Comparison of ENCODE assay signal across 8 mouse cellular contexts in the genomic region with DNA sequence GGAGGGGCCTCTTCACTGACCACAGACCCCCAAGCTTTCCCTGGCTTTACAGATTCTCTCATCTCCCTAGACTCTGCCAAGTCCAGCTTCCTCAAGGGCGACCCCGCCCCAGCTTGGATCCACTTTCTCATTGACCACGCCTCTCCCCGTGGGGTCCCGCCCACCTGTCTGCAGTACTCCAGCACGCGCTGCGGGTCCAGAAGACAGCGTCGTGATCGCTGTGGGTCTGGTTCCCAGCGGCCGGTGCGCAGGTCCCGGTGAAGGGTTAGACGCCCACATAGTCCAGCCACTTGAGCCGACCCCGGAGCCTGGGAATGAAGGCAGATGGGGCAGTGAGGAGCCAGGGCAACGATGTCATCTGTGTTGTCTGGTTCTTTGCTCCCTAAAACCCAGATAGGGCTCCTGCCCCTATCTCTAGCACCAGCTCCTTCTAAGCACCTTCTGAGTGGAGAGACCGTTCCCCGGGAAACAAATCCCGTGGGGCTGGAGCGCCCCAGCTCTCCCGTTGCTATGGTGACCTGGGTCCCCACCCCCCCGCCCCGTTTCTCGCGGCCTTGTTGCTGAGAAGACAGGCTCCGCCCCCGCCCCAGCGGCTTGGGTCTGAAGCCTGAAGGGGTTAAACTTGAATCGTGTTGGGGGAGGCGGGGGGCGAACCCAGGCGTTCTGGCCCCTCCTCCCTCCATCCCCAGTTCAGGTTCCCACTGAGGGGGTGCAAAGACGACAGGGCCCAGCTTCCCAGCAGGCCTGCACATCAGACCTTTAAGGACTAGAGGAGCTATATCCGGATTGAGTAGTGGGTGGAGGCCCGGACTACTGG. TPM values are rescaled to one million over a fixed set of nuclear protein-coding genes. Genes with fewer than 3 reads are reported as not detected.
DNase-seq lines count a peak whose midpoint lies in the region; ATAC-seq and TF ChIP-seq lines count a peak whose summit lies in the region.

No protein-coding gene starts in this region.

- intact Hi-C loops in left cerebral cortex, postnatal 10 days (cut with DNase I): no loop called here

- H3K9ac ChIP-seq in heart, postnatal 0 days (replicated peaks; ENCODE audit: low read depth, low read length): peak overlapping the region; percentile 26; the same call in 1 of the 2 replicates
- peak overlapping the region; percentile 97 for H3K9ac ChIP-seq in midbrain, embryonic 13.5 days (replicated peaks)

- no peaks in the 10 kb centered on the region for H3K9me3 ChIP-seq in heart, postnatal 0 days (replicated peaks; ENCODE audit: control insufficient read depth, low read length)
- H3K9me3 ChIP-seq in midbrain, embryonic 13.5 days: no peaks in the 10 kb centered on the region

- no peak for ATAC-seq in heart, postnatal 0 days (ENCODE audit: insufficient read depth, low read depth)
- peak; percentile 69 for ATAC-seq in midbrain, embryonic 13.5 days
- ATAC-seq in erythroid progenitor cell, adult 5-6 weeks (replicated peaks; ENCODE audit: low FRiP score, poor library complexity, severe bottlenecking): no peak

- no peak for TF ChIP-seq CTCF in heart, postnatal 0 days (IDR thresholded peaks at IDR 0.05; ENCODE audit: low read depth)

- WGBS in heart, postnatal 0 days: 2% methylated on average over 37 of the region's 38 CpGs
- under 1% methylated on average over 36 of the region's 38 CpGs for WGBS in midbrain, embryonic 13.5 days

- peaks cover 42% of the 10 kb centered on the region for H3K27me3 ChIP-seq in heart, postnatal 0 days (ENCODE audit: control insufficient read depth, insufficient read depth, low read length)
- H3K27me3 ChIP-seq in midbrain, embryonic 13.5 days: no peaks in the 10 kb centered on the region

- no peaks in the 10 kb centered on the region for H3K36me3 ChIP-seq in heart, postnatal 0 days (replicated peaks; ENCODE audit: control insufficient read depth, insufficient read depth, low read length)
- peaks cover 36% of the 10 kb centered on the region for H3K36me3 ChIP-seq in midbrain, embryonic 13.5 days

- DNase-seq in layer of hippocampus, adult 11-12 months (ENCODE audit: low spot score): peak; percentile 79
- no peak for DNase-seq in layer of hippocampus, adult 9-10 months (ENCODE audit: low spot score)
- peak; percentile 73 for DNase-seq in embryo, embryonic 10 days (ENCODE audit: low spot score)
- no peak for DNase-seq in heart, postnatal 0 days (ENCODE audit: low spot score)
- peak; percentile 73 to 89 for DNase-seq in left cerebral cortex, postnatal 10 days (ENCODE audit: extremely low spot score in 1 of 2, low spot score in 2 of 2)
- peak; percentile 75 for DNase-seq in testis, postnatal 10 days (ENCODE audit: low spot score)

- no peak overlapping the region for H3K27ac ChIP-seq in heart, postnatal 0 days (ENCODE audit: low read depth)
- peak overlapping the region; percentile 99 for H3K27ac ChIP-seq in midbrain, embryonic 13.5 days

- peak overlapping the region; percentile 92 for H3K4me2 ChIP-seq in heart, postnatal 0 days (ENCODE audit: low read depth, low read length)
- H3K4me2 ChIP-seq in midbrain, embryonic 13.5 days (replicated peaks): peak overlapping the region; percentile 85

- peak overlapping the region; percentile 66 for H3K4me3 ChIP-seq in heart, postnatal 0 days (ENCODE audit: low read depth, low read length)
- H3K4me3 ChIP-seq in midbrain, embryonic 13.5 days (replicated peaks): peak overlapping the region; percentile 84

- no peak for TF ChIP-seq EP300 in heart, postnatal 0 days (IDR thresholded peaks at IDR 0.05; ENCODE audit: low read depth)

- peaks cover 6% of the 10 kb centered on the region; the same call in 1 of the 2 replicates for H3K4me1 ChIP-seq in heart, postnatal 0 days (ENCODE audit: control insufficient read depth, insufficient read depth)
- H3K4me1 ChIP-seq in midbrain, embryonic 13.5 days (replicated peaks): peaks cover 42% of the 10 kb centered on the region

RNA-seq across cellular contexts. Expression of a gene that starts 1.0 kb away (rescaled TPM):
- total RNA-seq in heart, postnatal 0 days (2014; rRNA removed; ENCODE audit: low replicate concordance): 3.6 and 11.4 TPM in 2 replicates
- 4.2 and 5.2 TPM in 2 replicates for polyA plus RNA-seq in heart, postnatal 0 days (2015; fragmentation: Nextera tagmentation; extraction: Ambion mirVana)
- total RNA-seq in left cerebral cortex, postnatal 10 days (2021): 100 to 1,000 TPM; 937 to 959 TPM
- polyA plus RNA-seq in midbrain, embryonic 13.5 days (2015; fragmentation: Nextera tagmentation; extraction: Ambion mirVana): 521 and 559 TPM in 2 replicates
- not detected in 2 replicates for total RNA-seq in erythroid progenitor cell, adult 5-6 weeks (2015; ENCODE audit: low replicate concordance)
- not detected in 2 replicates for total RNA-seq in erythroid progenitor cell, adult 5-6 weeks (2017; ENCODE audit: low replicate concordance)

RNA-seq across cellular contexts. Expression of a gene that starts 13.1 kb away (rescaled TPM):
- not detected in 2 replicates for total RNA-seq in heart, postnatal 0 days (2014; rRNA removed; ENCODE audit: low replicate concordance)
- polyA plus RNA-seq in heart, postnatal 0 days (2015; fragmentation: Nextera tagmentation; extraction: Ambion mirVana): 0.15 TPM in 1 of 2 replicates, not detected in the other
- 1 to 10 TPM; 1.2 to 4.9 TPM for total RNA-seq in left cerebral cortex, postnatal 10 days (2021)
- 3.1 and 3.6 TPM in 2 replicates for polyA plus RNA-seq in midbrain, embryonic 13.5 days (2015; fragmentation: Nextera tagmentation; extraction: Ambion mirVana)
- not detected in 2 replicates for total RNA-seq in erythroid progenitor cell, adult 5-6 weeks (2015; ENCODE audit: low replicate concordance)
- not detected in 2 replicates for total RNA-seq in erythroid progenitor cell, adult 5-6 weeks (2017; ENCODE audit: low replicate concordance)

RNA-seq across cellular contexts. Expression of a gene that starts 13.8 kb away (rescaled TPM):
- total RNA-seq in heart, postnatal 0 days (2014; rRNA removed; ENCODE audit: low replicate concordance): not detected in 2 replicates
- 0.05 TPM in 1 of 2 replicates, not detected in the other for polyA plus RNA-seq in heart, postnatal 0 days (2015; fragmentation: Nextera tagmentation; extraction: Ambion mirVana)
- under 1 TPM; 0.26 to 0.32 TPM for total RNA-seq in left cerebral cortex, postnatal 10 days (2021)
- polyA plus RNA-seq in midbrain, embryonic 13.5 days (2015; fragmentation: Nextera tagmentation; extraction: Ambion mirVana): 0.78 and 0.94 TPM in 2 replicates
- not detected in 2 replicates for total RNA-seq in erythroid progenitor cell, adult 5-6 weeks (2015; ENCODE audit: low replicate concordance)
- total RNA-seq in erythroid progenitor cell, adult 5-6 weeks (2017; ENCODE audit: low replicate concordance): 1.2 TPM in 1 of 2 replicates, not detected in the other

RNA-seq across cellular contexts. Expression of a gene that starts 22.8 kb away (rescaled TPM):
- 0.19 and 5.0 TPM in 2 replicates for total RNA-seq in heart, postnatal 0 days (2014; rRNA removed; ENCODE audit: low replicate concordance)
- 0.38 and 0.44 TPM in 2 replicates for polyA plus RNA-seq in heart, postnatal 0 days (2015; fragmentation: Nextera tagmentation; extraction: Ambion mirVana)
- 1 to 10 TPM; 2.7 to 3.6 TPM for total RNA-seq in left cerebral cortex, postnatal 10 days (2021)
- polyA plus RNA-seq in midbrain, embryonic 13.5 days (2015; fragmentation: Nextera tagmentation; extraction: Ambion mirVana): 1.2 and 1.3 TPM in 2 replicates
- 7.2 and 20.1 TPM in 2 replicates for total RNA-seq in erythroid progenitor cell, adult 5-6 weeks (2015; ENCODE audit: low replicate concordance)
- 2.6 and 4.1 TPM in 2 replicates for total RNA-seq in erythroid progenitor cell, adult 5-6 weeks (2017; ENCODE audit: low replicate concordance)

RNA-seq across cellular contexts. Expression of a gene that starts 24.7 kb away (rescaled TPM):
- total RNA-seq in heart, postnatal 0 days (2014; rRNA removed; ENCODE audit: low replicate concordance): not detected in 2 replicates
- polyA plus RNA-seq in heart, postnatal 0 days (2015; fragmentation: Nextera tagmentation; extraction: Ambion mirVana): 1.1 and 1.4 TPM in 2 replicates
- total RNA-seq in left cerebral cortex, postnatal 10 days (2021): 1 to 10 TPM in 1 of 2 experiments, not detected in 1; 1.1 TPM
- 0.54 TPM in 1 of 2 replicates, not detected in the other for polyA plus RNA-seq in midbrain, embryonic 13.5 days (2015; fragmentation: Nextera tagmentation; extraction: Ambion mirVana)
- 3.6 and 18.0 TPM in 2 replicates for total RNA-seq in erythroid progenitor cell, adult 5-6 weeks (2015; ENCODE audit: low replicate concordance)
- total RNA-seq in erythroid progenitor cell, adult 5-6 weeks (2017; ENCODE audit: low replicate concordance): 4.1 TPM in 1 of 2 replicates, not detected in the other

Comparison
In these comparisons a context has a peak if more than half of its experiments do, and no peak if none do; other contexts are left out.
1. DNase-seq: peak in layer of hippocampus, adult 11-12 months (single experiment), embryo, embryonic 10 days (single experiment), left cerebral cortex, postnatal 10 days (2 of 2) and testis, postnatal 10 days (single experiment); none in layer of hippocampus, adult 9-10 months (single experiment) and heart, postnatal 0 days (single experiment).
2. RNA of a gene that starts 1.0 kb away (total RNA-seq): 937 to 959 TPM in left cerebral cortex, postnatal 10 days; 3.6 to 11.4 TPM in heart, postnatal 0 days and not detected in erythroid progenitor cell, adult 5-6 weeks; every median in the first group is over 10 times any median in the second.